Mouse (Mus musculus) left cerebral cortex, postnatal 14 days (tissue): ENCODE measurements around the gene Zfp607b. TPM values are rescaled to one million over a fixed set of nuclear protein-coding genes. Genes with fewer than 3 reads are reported as not detected.

ENCODE experiments used
- total RNA-seq, 2 experiments: library from RNA; stranded (reverse); gene quantifications; 2 replicates each; pipeline ENCODE4 v1.2.3; 2021

Zfp607b gene
- total RNA-seq, 2 experiments from 2014 or later = 8.0 to 8.1 TPM

Other genes starting within 250 kb of the Zfp607b start
- gene Sptbn4, start 241.7 kb upstream of the Zfp607b start, total RNA-seq = 100 to 1,000 TPM; 128 to 132 TPM
- 10 to 100 TPM; 11.7 to 13.0 TPM for gene Blvrb, start 241.4 kb upstream of the Zfp607b start, total RNA-seq
- gene Sertad3, start 215.6 kb upstream of the Zfp607b start, total RNA-seq = 1 to 10 TPM; 3.0 to 3.1 TPM
- 10 to 100 TPM in 1 of 2 experiments, 1 to 10 TPM in 1; 8.7 to 12.9 TPM for gene Sertad1, start 202.4 kb upstream of the Zfp607b start, total RNA-seq
- gene Prx, start 190.0 kb upstream of the Zfp607b start, total RNA-seq = under 1 TPM; 0.57 to 0.66 TPM
- gene Hipk4, start 166.1 kb upstream of the Zfp607b start, total RNA-seq = not detected
- gene Pld3, start 136.1 kb upstream of the Zfp607b start, total RNA-seq = 100 to 1,000 TPM; 805 to 820 TPM
- gene 2310022A10Rik, start 136.1 kb upstream of the Zfp607b start, total RNA-seq = 10 to 100 TPM; 24.5 to 27.8 TPM
- 100 to 1,000 TPM; 114 to 147 TPM for gene Akt2, start 97.8 kb upstream of the Zfp607b start, total RNA-seq
- gene Ttc9b, start 35.4 kb upstream of the Zfp607b start, total RNA-seq = 100 to 1,000 TPM; 158 to 159 TPM
- gene Map3k10, start 14.7 kb upstream of the Zfp607b start, total RNA-seq = 100 to 1,000 TPM; 228 to 233 TPM
- gene Zfp60, start 42.0 kb downstream of the Zfp607b start, total RNA-seq = 10 to 100 TPM; 33.7 to 34.4 TPM
- gene Zfp626, start 117.9 kb downstream of the Zfp607b start, total RNA-seq = 1 to 10 TPM; 8.1 to 8.7 TPM
- 1 to 10 TPM; 4.0 to 4.5 TPM for gene Zfp59, start 149.3 kb downstream of the Zfp607b start, total RNA-seq
- gene Zfp607a, start 168.2 kb downstream of the Zfp607b start, total RNA-seq = 1 to 10 TPM; 1.5 to 2.3 TPM
- 10 to 100 TPM; 12.9 to 13.1 TPM for gene Zfp974, start 240.1 kb downstream of the Zfp607b start, total RNA-seq